ENCODE assay signal across 18 mouse cellular contexts in genomic region chr2:105232386-105232785, GRCm38 (mm10). TPM values are rescaled to one million over a fixed set of nuclear protein-coding genes. Genes with fewer than 3 reads are reported as not detected.
"Had no signal": no experiment of that assay in that cellular context is flagged by ENCODE, and none has a peak within 500 bp of the region (broad histone marks: within the 10 kb centered on the region; RNA-seq: fewer than 3 reads in every experiment).

No protein-coding gene starts in this region.

- H3K27me3 ChIP-seq: lung, embryonic 15.5 days; midbrain, embryonic 15.5 days; stomach, embryonic 15.5 days had no signal

- H3K9ac ChIP-seq: lung, embryonic 15.5 days; midbrain, embryonic 13.5 days; midbrain, embryonic 15.5 days; neural tube, embryonic 12.5 days; stomach, embryonic 15.5 days had no signal

- H3K9me3 ChIP-seq: lung, embryonic 15.5 days; megakaryocyte, embryonic 14.5 days; midbrain, embryonic 13.5 days; midbrain, embryonic 15.5 days; neural tube, embryonic 12.5 days; stomach, embryonic 15.5 days had no signal

- DNase-seq: lung, adult 2 months; lung, postnatal 14 days; lung, postnatal 36 days; right cerebral cortex, postnatal 14 days; thymus, adult 2 months; thymus, postnatal 25 days; thymus, postnatal 4 days had no signal

- H3K4me3 ChIP-seq: lung, embryonic 15.5 days; megakaryocyte, embryonic 14.5 days; midbrain, embryonic 13.5 days; midbrain, embryonic 15.5 days; neural tube, embryonic 12.5 days; stomach, embryonic 15.5 days had no signal

- H3K27ac ChIP-seq: lung, embryonic 15.5 days; macrophage; midbrain, embryonic 13.5 days; midbrain, embryonic 15.5 days; neural tube, embryonic 12.5 days; stomach, embryonic 15.5 days; stomach, postnatal 0 days had no signal

- ATAC-seq: lung, postnatal 0 days; midbrain, embryonic 13.5 days; midbrain, embryonic 15.5 days had no signal

- H3K4me1 ChIP-seq: lung, embryonic 15.5 days; megakaryocyte, embryonic 14.5 days; midbrain, embryonic 13.5 days; midbrain, embryonic 15.5 days; neural tube, embryonic 12.5 days; stomach, embryonic 15.5 days had no signal

- H3K4me2 ChIP-seq: lung, embryonic 15.5 days; midbrain, embryonic 11.5 days; midbrain, embryonic 13.5 days; midbrain, embryonic 15.5 days; neural tube, embryonic 12.5 days; stomach, embryonic 15.5 days had no signal

- H3K36me3 ChIP-seq: lung, embryonic 15.5 days; midbrain, embryonic 13.5 days; midbrain, embryonic 15.5 days; neural tube, embryonic 12.5 days; stomach, embryonic 15.5 days had no signal

RNA-seq across cellular contexts. Expression of gene Them7, which starts 8.3 kb away (rescaled TPM):
- polyA plus RNA-seq: lung, adult 2 months; lung, postnatal 0 days; macrophage; midbrain, embryonic 13.5 days; midbrain, embryonic 15.5 days; midbrain, postnatal 0 days had no signal
